Mouse (Mus musculus) inflammation-experienced regulatory T-cells, adult 16 weeks (primary cell): ENCODE data around the gene Ifnl3. TPM values are rescaled to one million over a fixed set of nuclear protein-coding genes. Genes with fewer than 3 reads are reported as not detected.

Experiments
- polyA plus RNA-seq: library from polyadenylated mRNA; unstranded; fragments of 100-300 nt; shearing (Covaris generic); gene quantifications from one replicate; pipeline ENCODE4 v1.2.1, GENCODE M21; 2017

The Ifnl3 gene
- polyA plus RNA-seq = not detected

GRCm38 (mm10) chr7:28522536-28522935 is at the start of gene Ifnl3:
TSS of gene Ifnl3 (plus strand) at chr7:28522836.

GRCm38 (mm10) chr7:28510405-28510974 is 12.1 kb upstream of the Ifnl3 start, which contains the start of gene Ifnl2:
TSS of gene Ifnl2 (minus strand) at chr7:28510455.

GRCm38 (mm10) chr7:28540526-28540925 is 17.9 kb downstream of the Ifnl3 start, which contains the start of gene Sycn:
TSS of gene Sycn (plus strand) at chr7:28540885.

GRCm38 (mm10) chr7:28547154-28547553 is 24.5 kb downstream of the Ifnl3 start, which contains the start of gene Nccrp1:
TSS of gene Nccrp1 (minus strand) at chr7:28547254.

Other genes with a start within 250 kb of the Ifnl3 start
- gene Eid2b, start 245.1 kb upstream of the Ifnl3 start, polyA plus RNA-seq = 2.3 TPM
- gene Selenov, start 231.7 kb upstream of the Ifnl3 start, polyA plus RNA-seq = not detected
- gene Dll3, start 220.6 kb upstream of the Ifnl3 start, polyA plus RNA-seq = not detected
- gene Timm50, start 210.8 kb upstream of the Ifnl3 start, polyA plus RNA-seq = 64.4 TPM
- 240 TPM for gene Supt5, start 184.1 kb upstream of the Ifnl3 start, polyA plus RNA-seq
- gene Rps16, start 172.2 kb upstream of the Ifnl3 start, polyA plus RNA-seq = 722 TPM
- gene Plekhg2, start 150.2 kb upstream of the Ifnl3 start, polyA plus RNA-seq = 93.4 TPM
- 224 TPM for gene Zfp36, start 142.6 kb upstream of the Ifnl3 start, polyA plus RNA-seq
- gene Med29, start 130.1 kb upstream of the Ifnl3 start, polyA plus RNA-seq = 27.9 TPM
- 118 TPM for gene Paf1, start 129.9 kb upstream of the Ifnl3 start, polyA plus RNA-seq
- 393 TPM for gene Gmfg, start 85.4 kb upstream of the Ifnl3 start, polyA plus RNA-seq
- gene Lrfn1, start 70.9 kb upstream of the Ifnl3 start, polyA plus RNA-seq = 0.18 TPM
- gene Ifnl2, start 12.4 kb upstream of the Ifnl3 start, polyA plus RNA-seq = not detected
- gene Sycn, start 18.0 kb downstream of the Ifnl3 start, polyA plus RNA-seq = not detected
- gene Nccrp1, start 24.4 kb downstream of the Ifnl3 start, polyA plus RNA-seq = not detected
- gene Samd4b, start 75.3 kb downstream of the Ifnl3 start, polyA plus RNA-seq = 5.2 TPM
- 7.0 TPM for gene Pak4, start 75.3 kb downstream of the Ifnl3 start, polyA plus RNA-seq
- not detected for gene Acp7, start 108.5 kb downstream of the Ifnl3 start, polyA plus RNA-seq
- 4.3 TPM for gene Fbxo27, start 170.0 kb downstream of the Ifnl3 start, polyA plus RNA-seq
- gene Fbxo17, start 194.0 kb downstream of the Ifnl3 start, polyA plus RNA-seq = 10.2 TPM
- gene Mrps12, start 219.0 kb downstream of the Ifnl3 start, polyA plus RNA-seq = 95.3 TPM
- gene Sars2, start 219.2 kb downstream of the Ifnl3 start, polyA plus RNA-seq = 17.6 TPM
- not detected for gene Ccer2, start 233.3 kb downstream of the Ifnl3 start, polyA plus RNA-seq
- gene Sirt2, start 243.9 kb downstream of the Ifnl3 start, polyA plus RNA-seq = 99.7 TPM
- 119 TPM for gene Nfkbib, start 244.7 kb downstream of the Ifnl3 start, polyA plus RNA-seq